Mouse (Mus musculus) small intestine, adult 2 months (tissue): ENCODE measurements around the gene Gm11168.
"Not testable (repeated sequence)": the region's sequence is repeated elsewhere in the genome, so short reads cannot be mapped to it uniquely, and the experiment has no call there.

Experiments used
- CTCF ChIP-seq: fragments of 200-500 bp; IDR thresholded peaks from 2 replicates; pipeline ENCODE4 v1.5.1; 2012; ENCODE audit warnings: low read depth, mild to moderate bottlenecking, control low read depth, inconsistent platforms, low read length, moderate library complexity, mixed read lengths; ENCODE audit not compliant: insufficient replicate concordance, insufficient read length; ENCODE audit errors: extremely low read depth
- POLR2A ChIP-seq: fragments of 200-500 bp; IDR thresholded peaks from 2 replicates; pipeline ENCODE4 v1.6.1; 2012; ENCODE audit warnings: low read depth, mild to moderate bottlenecking, control low read depth, inconsistent platforms, low read length, moderate library complexity

- not testable (repeated sequence) for TF ChIP-seq CTCF, POLR2A
These were observed 3.5 kb downstream of the Gm11168 start for GRCm38 (mm10) chr9:3006636-3007035.
